Mouse (Mus musculus): ENCODE data around the gene Kirrel2. TPM values are rescaled to one million over a fixed set of nuclear protein-coding genes. Genes with fewer than 3 reads are reported as not detected.

Gene Kirrel2
- total RNA-seq, 2 experiments from 2014 or later, result 11.4 to 11.7 TPM

DNA sequence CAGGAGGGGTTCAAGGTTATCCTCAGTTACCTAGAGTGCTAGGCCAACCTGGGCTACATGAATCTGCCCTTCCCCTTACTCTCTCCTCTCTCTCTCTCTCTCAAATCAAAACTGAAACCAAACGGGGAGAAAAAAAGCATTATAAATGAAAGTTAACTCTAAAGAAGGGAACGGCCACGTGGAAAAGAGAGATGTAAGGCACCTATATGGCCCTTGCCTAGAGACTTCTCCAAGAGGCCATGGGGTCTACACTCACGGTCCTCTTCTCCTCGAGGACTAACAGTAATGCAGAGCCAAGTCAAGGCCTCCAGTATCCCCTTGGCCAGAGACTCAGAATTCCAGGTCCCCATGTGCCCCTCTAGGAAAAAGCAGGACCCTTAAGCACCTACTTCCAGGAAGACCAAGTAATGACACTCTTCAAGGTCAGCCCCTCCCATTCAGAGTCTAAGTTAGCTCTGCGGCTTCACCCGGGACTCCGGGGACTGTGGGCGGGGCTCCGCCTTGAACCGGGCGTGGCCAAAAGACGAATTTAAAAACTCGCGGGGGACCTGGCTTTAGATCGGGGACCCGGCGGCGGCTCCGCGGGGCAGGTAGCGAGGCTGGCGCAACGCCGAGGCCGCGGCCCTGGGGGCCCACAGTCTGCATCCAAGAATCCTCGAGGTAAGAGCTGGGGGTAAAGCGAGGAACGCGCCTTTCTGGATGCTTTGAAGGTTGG is 36.2 kb downstream of the Kirrel2 start, which contains the start of gene Nfkbid:
Gene Nfkbid (plus strand): TSS at position 558 of the 715 bp plus-strand sequence.
- intact Hi-C loops (cut with DNase I), result no loop called here
- DNase-seq (ENCODE audit: low spot score in 2 of 2), result peak in 1 of 2 experiments; percentile 63

- DNase-seq (ENCODE audit: low spot score in 2 of 2), result no peak
- intact Hi-C loops (cut with DNase I), result no loop called here
Measured at GRCm38 (mm10) chr7:30420673-30421072, 36.8 kb downstream of the Kirrel2 start.

- no peak for DNase-seq (ENCODE audit: low spot score in 2 of 2)
- intact Hi-C loops (cut with DNase I), result no loop called here
Measured at GRCm38 (mm10) chr7:30419561-30420499, 37.7 kb downstream of the Kirrel2 start, which contains the start of gene Hcst. Gene Hcst (minus strand): TSS chr7:30419854.

DNA sequence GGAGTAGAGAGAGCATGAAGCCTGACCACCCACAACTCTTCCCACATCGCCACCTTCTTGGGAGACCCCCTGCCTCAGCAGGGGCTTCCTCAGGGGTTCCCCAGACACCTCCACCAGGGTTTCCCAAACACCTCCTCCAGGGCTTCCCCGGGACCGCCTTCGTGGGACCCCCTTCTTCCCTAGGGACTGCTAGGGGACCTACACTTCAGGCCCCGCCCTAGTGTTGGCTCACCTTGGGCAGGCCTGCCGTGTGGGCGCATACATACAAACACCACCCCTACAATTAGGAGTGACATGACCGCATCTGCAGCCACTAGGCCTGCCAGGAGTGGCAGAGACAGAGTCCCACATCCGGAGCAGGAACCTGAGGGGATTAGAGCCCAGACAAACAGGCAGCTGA is 39.6 kb downstream of the Kirrel2 start:
- intact Hi-C loops (cut with DNase I), result no loop called here
- DNase-seq (ENCODE audit: low spot score in 2 of 2), result no peak

DNA sequence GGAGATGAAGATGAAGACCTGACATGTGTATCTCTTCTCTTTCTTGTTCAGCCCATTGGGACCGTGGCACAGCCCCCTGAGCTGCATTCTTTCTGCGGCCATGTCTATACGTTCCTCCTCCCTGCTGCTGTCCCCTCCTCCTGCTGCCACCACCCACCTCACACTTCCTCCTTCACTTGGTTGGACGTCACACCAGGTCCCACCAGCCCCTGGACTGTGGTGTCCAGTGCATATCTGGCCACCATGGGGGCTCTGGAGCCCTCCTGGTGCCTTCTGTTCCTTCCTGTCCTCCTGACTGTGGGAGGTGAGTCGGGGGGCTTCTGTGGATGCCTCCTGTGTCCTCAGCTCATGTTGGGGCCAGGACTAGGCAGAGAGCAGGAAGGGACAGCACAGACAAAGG is 43.9 kb downstream of the Kirrel2 start, which contains the start of gene Tyrobp:
Gene Tyrobp (plus strand): TSS at position 165 of the 400 bp plus-strand sequence.
- intact Hi-C loops (cut with DNase I), result no loop called here

GRCm38 (mm10) chr7:30412735-30413147 is 44.7 kb downstream of the Kirrel2 start:
- no peak for DNase-seq (ENCODE audit: low spot score in 2 of 2)
- intact Hi-C loops (cut with DNase I), result no loop called here

More for the DNA sequence above, 43.9 kb downstream of the Kirrel2 start, which contains the start of gene Tyrobp:
- no peak for DNase-seq (ENCODE audit: low spot score in 2 of 2)

GRCm38 (mm10) chr7:30411023-30411422 is 46.5 kb downstream of the Kirrel2 start:
- intact Hi-C loops (cut with DNase I), result loop anchor here (1.0 kb wide), 1 partner anchor 28 kb away; no protein-coding TSS in a partner anchor
- DNase-seq (ENCODE audit: low spot score in 2 of 2), result no peak

DNA sequence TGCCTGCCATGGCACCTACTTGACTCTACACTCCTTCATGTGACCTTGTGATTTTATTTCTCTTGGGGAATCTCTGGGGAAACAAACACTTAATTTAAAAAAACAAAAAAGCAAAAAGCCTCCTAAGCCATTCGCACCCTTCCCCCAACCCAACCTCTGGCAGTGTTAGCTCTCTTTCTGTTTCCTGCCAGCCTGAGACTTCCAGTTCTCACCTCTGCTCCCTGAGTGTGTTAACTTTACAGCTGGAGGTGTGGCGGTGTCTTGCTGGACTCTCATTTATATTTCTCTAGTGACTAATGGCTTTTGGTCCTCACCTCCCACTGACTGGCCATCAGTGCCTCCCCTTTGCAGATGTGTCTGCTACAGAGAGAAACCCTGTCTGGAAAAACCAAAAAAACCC is 47.7 kb downstream of the Kirrel2 start:
- no peak for DNase-seq (ENCODE audit: low spot score in 2 of 2)

GRCm38 (mm10) chr7:30408639-30409038 is 48.9 kb downstream of the Kirrel2 start:
- DNase-seq (ENCODE audit: low spot score in 2 of 2), result no peak
- intact Hi-C loops (cut with DNase I), result no loop called here

More for the DNA sequence above, 47.7 kb downstream of the Kirrel2 start:
- intact Hi-C loops (cut with DNase I), result no loop called here

GRCm38 (mm10) chr7:30402343-30402742 is 55.1 kb downstream of the Kirrel2 start:
- intact Hi-C loops (cut with DNase I), result no loop called here

GRCm38 (mm10) chr7:30399671-30400070 is 57.8 kb downstream of the Kirrel2 start:
- DNase-seq (ENCODE audit: low spot score in 2 of 2), result peak in 1 of 2 experiments; percentile 29
- intact Hi-C loops (cut with DNase I), result no loop called here

More at GRCm38 (mm10) chr7:30402343-30402742, 55.1 kb downstream of the Kirrel2 start:
- no peak for DNase-seq (ENCODE audit: low spot score in 2 of 2)

Other genes with a start within 250 kb of the Kirrel2 start
- 10 to 100 TPM; 57.6 to 59.5 TPM for gene Polr2i, start 225.7 kb downstream of the Kirrel2 start, total RNA-seq (2021)
- gene Tbcb, start 225.4 kb downstream of the Kirrel2 start, total RNA-seq (2021), result 100 to 1,000 TPM; 130 to 143 TPM
- gene Ovol3, start 222.0 kb downstream of the Kirrel2 start, total RNA-seq (2021), result not detected
- gene Thap8, start 177.6 kb downstream of the Kirrel2 start, total RNA-seq (2021), result under 1 TPM in 1 of 2 experiments, not detected in 1; 0.34 TPM
- 1 to 10 TPM in 1 of 2 experiments, under 1 TPM in 1; 0.73 to 1.5 TPM for gene Wdr62, start 177.3 kb downstream of the Kirrel2 start, total RNA-seq (2021)
- gene Clip3, start 166.0 kb downstream of the Kirrel2 start, total RNA-seq (2021), result 100 to 1,000 TPM; 467 to 489 TPM
- 10 to 100 TPM; 63.6 to 64.4 TPM for gene Alkbh6, start 149.0 kb downstream of the Kirrel2 start, total RNA-seq (2021)
- gene Syne4, start 142.9 kb downstream of the Kirrel2 start, total RNA-seq (2021), result 1 to 10 TPM; 8.4 to 8.7 TPM
- under 1 TPM; 0.32 to 0.55 TPM for gene E130208F15Rik, start 135.9 kb downstream of the Kirrel2 start, total RNA-seq (2021)
- 1 to 10 TPM; 7.2 to 7.8 TPM for gene Sdhaf1, start 133.8 kb downstream of the Kirrel2 start, total RNA-seq (2021)
- gene Lrfn3, start 94.9 kb downstream of the Kirrel2 start, total RNA-seq (2021), result 10 to 100 TPM; 34.0 to 35.2 TPM
- gene Tyrobp, start 43.9 kb downstream of the Kirrel2 start, total RNA-seq (2021), result 10 to 100 TPM; 28.7 to 29.8 TPM
- 1 to 10 TPM in 1 of 2 experiments, not detected in 1; 1.2 TPM for gene Hcst, start 37.8 kb downstream of the Kirrel2 start, total RNA-seq (2021)
- 1 to 10 TPM; 2.6 to 2.7 TPM for gene Nfkbid, start 36.0 kb downstream of the Kirrel2 start, total RNA-seq (2021)
- gene Aplp1, start 12.2 kb downstream of the Kirrel2 start, total RNA-seq (2021), result 1,000 to 10,000 TPM; 1,270 to 1,289 TPM
- 1 to 10 TPM in 1 of 2 experiments, under 1 TPM in 1; 0.78 to 1.5 TPM for gene Nphs1, start 625 bp upstream of the Kirrel2 start, total RNA-seq (2021)
- not detected for gene Prodh2, start 35.9 kb upstream of the Kirrel2 start, total RNA-seq (2021)
- 100 to 1,000 TPM; 190 to 213 TPM for gene Arhgap33, start 77.4 kb upstream of the Kirrel2 start, total RNA-seq (2021)
- 1 to 10 TPM; 5.1 to 6.4 TPM for gene Hspb6, start 94.5 kb upstream of the Kirrel2 start, total RNA-seq (2021)
- gene Proser3, start 94.6 kb upstream of the Kirrel2 start, total RNA-seq (2021), result 1 to 10 TPM; 5.2 to 5.5 TPM
- gene Lin37, start 102.1 kb upstream of the Kirrel2 start, total RNA-seq (2021), result 10 to 100 TPM; 45.5 to 47.8 TPM
- 10 to 100 TPM; 57.2 to 69.2 TPM for gene U2af1l4, start 105.6 kb upstream of the Kirrel2 start, total RNA-seq (2021)
- gene Gm49396, start 105.7 kb upstream of the Kirrel2 start, total RNA-seq (2021), result 1 to 10 TPM; 5.7 TPM
- gene Psenen, start 105.9 kb upstream of the Kirrel2 start, total RNA-seq (2021), result 10 to 100 TPM; 82.7 to 90.1 TPM
- gene Igflr1, start 107.7 kb upstream of the Kirrel2 start, total RNA-seq (2021), result 1 to 10 TPM; 2.8 to 3.5 TPM
- 10 to 100 TPM; 46.4 to 50.4 TPM for gene Kmt2b, start 131.0 kb upstream of the Kirrel2 start, total RNA-seq (2021)
- not detected for gene Zbtb32, start 141.2 kb upstream of the Kirrel2 start, total RNA-seq (2021)
- gene Upk1a, start 155.2 kb upstream of the Kirrel2 start, total RNA-seq (2021), result under 1 TPM; 0.23 to 0.50 TPM
- 100 to 1,000 TPM; 721 to 744 TPM for gene Cox6b1, start 168.5 kb upstream of the Kirrel2 start, total RNA-seq (2021)
- not detected for gene Etv2, start 178.2 kb upstream of the Kirrel2 start, total RNA-seq (2021)
- 10 to 100 TPM; 66.8 to 70.8 TPM for gene Rbm42, start 192.6 kb upstream of the Kirrel2 start, total RNA-seq (2021)
- 1 to 10 TPM; 3.5 to 6.4 TPM for gene Haus5, start 207.3 kb upstream of the Kirrel2 start, total RNA-seq (2021)
- not detected for gene Pmis2, start 213.9 kb upstream of the Kirrel2 start, total RNA-seq (2021)
- not detected for gene 2200002J24Rik, start 241.2 kb upstream of the Kirrel2 start, total RNA-seq (2021)